Mouse (Mus musculus) WW6 (cell line): ENCODE results near the gene Glrb.

ENCODE experiments used
- DNase-seq: peaks from one replicate; pipeline ENCODE4 v3.0.0-alpha.2; 2013; ENCODE audit warnings: low read depth, low spot score

The Glrb gene

DNA sequence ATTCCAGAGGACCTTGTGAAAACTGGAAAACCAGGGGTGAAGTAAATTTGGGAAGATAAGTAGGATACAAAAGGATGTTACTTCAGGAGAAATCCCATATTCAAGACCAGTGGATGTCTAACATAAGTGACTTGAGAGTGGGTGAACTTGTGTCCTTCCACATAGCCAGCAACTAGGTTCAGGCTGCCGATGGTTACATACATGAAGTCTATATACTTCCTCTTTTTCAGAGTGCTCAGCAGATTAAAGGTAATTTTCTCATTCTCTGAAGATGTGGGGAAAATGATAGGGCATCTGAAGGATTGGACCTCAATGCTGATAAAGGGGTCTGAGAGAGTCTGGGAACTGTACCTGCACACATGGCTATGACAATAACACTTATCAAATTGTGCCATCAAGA lies 89.5 kb downstream of the Glrb start:
- no peak for DNase-seq

DNA sequence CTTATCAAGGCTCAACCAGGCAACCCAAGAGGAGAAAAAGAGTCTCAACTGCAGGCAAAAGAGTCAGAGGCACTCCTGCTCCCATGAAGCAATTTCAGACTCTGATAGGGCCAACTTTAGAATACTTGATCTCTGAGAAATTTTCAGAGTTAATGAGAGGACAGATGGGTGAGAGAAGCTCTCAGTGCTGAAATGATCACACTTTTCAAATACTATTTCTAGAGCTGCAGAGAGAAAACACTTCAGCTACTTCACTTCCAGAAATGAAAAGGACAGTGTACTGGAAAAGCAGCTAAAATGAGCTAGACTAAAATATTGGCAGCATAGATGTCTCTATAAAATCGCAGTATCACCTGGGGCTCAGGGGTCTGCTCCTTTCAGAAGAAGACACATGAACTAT lies 94.8 kb downstream of the Glrb start:
- DNase-seq = no peak

DNA sequence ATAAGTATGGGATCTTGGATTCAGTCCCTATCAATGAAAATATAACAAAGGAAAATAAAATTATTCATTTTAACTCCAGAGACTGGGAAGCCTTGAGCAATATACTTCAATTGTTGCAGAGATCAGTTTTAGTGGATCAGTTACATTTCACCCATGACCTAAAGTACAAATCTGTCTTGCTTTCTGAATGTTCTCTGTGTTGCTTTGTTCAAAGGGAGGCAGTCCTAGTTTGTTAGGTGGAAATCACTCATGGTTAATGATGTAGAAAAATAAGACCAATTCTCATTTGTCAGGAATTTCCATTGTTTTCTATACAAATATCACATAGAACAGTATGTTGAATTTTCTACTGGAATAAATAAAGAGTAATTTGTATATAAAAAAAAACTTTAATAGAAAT lies 99.7 kb downstream of the Glrb start:
- no peak for DNase-seq

DNA sequence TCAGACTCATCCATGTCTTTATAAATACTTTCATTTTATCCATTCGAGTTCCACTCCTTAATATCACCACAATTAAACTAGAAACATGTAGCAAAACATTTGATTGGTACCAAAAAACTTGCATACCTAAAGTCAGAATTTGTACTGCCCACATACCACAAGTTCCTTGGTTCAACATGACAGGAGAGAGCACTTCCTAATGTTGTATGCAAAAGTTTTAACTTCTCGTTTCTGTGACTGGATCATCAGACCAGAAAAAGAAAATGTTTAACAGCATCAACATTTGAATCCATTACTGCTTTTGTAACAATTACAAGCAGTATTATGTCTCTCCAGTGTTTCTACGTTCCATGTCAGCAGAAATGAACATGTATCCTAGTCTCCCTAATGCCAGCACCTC lies 101.2 kb downstream of the Glrb start:
- no peak for DNase-seq

DNA sequence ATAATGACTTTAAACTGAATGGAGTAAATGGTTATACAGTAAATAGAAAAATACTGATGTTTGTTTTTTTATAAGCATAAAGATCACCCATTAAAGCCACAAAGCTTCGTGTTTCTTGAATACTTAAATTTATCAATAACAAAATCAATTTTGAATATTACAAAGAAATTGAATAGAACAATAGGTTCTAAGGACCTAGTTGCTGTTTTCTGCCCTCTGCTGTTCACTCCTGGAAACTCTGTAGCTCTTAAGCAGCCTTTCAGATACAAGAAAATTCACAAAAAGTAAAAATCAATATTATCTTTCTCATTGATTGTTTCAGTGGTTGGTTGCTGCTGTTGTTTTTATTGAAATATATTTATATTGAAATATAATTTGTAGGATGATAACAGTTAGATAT lies 108.1 kb downstream of the Glrb start:
- no peak for DNase-seq

DNA sequence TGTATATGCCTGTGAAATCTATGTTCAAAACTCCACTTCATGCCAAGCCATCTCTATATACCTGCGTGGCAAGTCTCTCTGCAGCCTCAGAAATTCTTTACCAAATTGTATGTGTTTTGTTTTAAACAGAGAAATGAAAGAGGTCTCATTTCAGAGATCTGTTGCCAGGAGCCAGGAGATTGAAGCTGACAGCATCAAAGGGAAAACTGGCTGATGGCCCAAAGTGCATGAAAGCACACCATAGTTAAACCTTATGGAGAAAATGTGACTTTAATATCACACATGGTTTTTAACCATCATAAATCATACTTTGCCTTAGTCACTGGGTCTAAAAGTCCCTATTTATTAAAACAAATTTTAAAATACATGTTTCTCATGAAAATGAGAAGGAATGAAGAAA lies 109.6 kb downstream of the Glrb start:
- DNase-seq = no peak

DNA sequence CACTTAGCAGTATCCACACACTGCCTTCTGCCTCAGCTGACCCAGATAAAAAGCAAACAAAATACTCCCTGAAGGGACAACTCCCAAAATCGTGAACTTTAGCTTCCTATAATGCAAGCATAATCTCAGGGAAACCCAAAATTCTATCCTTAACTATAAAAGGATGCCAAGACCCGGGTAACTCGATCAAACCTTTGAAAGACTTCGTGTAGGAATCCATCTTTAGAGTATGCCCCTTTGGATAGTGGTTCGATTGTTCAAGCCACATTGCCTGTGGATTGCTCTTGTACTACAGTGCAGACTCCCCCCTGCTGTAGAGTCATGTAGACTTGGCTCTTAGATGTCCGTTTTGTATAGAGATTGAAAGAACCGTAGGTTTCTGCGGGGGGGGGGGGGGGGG lies 110.2 kb downstream of the Glrb start:
- no peak for DNase-seq

DNA sequence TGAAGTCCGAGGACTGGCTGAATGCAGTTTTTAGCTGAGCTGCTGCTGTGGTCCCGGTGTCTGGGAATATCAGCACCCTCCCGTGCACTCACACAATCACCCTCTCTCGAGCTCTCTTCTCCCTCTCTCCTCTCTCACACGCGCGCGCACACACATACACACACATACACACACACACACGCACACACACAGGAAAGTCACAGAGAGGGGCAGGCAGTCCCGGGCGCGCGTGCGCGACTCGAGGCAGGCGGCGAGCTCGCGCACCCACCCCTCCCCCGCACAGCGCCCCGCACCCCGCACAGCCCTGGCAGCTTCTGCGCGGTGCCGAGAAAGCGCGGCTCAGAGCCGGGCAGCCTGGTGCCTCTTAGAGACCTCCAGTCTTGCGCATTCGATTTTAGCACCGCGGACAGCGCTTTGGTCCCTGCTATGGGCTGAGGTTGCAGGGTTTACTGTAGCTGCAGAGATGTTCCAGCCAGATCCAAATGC lies 110.8 kb downstream of the Glrb start, which contains the start of gene Gria2:
Gria2 (minus strand) TSS at position 240 of the 486 bp plus-strand sequence.
- peak; percentile 55 for DNase-seq

DNA sequence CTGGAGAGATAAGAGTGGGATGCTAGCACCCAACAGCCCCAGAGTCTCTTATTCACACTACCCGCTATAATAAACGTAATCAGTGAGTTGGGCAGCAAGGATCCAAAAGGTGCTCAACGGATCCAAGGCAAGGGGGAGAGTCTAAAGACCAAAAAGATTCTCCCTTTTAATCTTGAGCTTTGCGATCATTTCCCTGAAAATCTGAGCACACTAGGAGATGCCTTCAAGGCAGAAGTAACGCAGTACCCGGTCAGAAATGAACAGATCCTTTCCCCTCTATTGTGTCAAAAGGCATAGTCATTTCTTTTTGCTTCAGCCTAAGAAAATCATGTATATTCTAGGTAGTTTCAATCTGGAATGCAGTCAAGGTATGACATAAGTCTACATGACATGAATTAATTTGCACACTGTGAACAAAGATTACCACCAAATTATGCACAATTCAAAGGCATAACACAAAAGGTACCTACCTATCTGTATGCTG lies 111.6 kb downstream of the Glrb start:
- no peak for DNase-seq

DNA sequence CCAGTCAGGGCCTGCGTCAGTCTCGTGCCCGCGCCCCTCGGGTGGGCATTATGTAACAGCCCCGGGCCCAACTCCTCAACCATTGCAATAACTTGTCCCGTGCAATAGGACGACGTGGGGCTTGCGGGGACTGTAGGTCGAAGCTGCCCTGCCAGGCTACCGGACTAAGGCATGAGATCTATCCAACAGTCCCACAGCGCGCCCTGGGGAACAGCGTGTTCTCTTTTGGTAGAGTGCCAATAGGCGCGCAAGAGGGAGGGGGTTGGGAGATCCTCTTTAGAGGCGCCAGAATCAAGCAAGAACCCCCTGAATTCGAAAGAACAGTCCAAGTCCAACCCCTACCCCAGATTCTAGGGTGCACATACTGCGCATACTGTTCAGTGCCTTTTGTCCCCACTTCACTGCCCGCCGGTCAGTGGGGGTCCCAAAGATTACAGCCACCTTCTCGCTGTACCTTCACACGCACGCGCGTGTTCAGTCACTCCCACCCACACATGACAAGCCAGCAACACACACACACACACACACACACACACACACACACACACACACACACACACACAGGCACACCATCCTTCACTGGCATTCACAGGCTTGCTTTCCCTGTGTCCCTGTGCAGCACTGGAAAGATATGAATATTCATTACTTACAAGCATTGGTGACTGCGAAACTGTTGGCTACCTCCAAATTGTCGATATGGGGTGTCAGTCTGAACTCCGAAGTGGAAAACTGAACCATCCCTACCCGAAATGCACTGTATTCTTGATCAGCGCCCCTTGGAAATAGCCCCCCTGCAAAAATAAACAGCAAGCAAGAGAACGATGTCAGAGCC lies 112.2 kb downstream of the Glrb start:
- DNase-seq = no peak

DNA sequence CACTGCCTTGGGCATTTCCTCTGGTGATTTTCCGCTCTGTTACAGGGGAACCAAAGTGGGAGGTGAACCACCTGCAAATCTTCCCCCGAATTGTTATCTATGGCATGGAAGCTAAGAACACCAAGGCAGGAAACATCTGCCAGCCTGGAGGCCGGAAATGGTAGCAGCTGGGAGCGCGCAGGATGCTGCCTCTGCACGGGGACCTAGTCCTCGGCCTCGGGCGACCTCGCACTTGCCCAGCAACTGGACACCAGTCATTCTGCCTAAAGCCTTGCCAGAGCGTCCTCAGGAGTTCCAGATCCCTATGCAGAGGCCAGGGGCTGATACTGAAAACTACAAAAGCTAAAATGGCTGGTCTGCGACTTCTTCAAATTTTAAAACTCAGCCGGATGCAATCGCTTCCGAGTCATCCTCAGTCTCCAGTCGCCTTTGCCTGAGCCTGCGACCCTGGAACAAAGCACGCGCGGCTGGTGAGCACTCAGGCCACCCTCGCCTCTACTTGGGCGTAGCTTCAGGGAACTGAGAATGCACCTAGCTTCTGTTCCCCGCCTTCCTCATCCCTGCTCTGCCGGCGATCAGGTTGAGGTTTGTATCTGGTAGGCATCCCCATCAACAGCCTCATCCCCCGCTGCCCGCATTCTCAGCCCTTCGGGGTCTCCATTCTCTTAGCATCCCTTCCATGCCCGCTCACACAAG lies 113.0 kb downstream of the Glrb start:
- DNase-seq = no peak

DNA sequence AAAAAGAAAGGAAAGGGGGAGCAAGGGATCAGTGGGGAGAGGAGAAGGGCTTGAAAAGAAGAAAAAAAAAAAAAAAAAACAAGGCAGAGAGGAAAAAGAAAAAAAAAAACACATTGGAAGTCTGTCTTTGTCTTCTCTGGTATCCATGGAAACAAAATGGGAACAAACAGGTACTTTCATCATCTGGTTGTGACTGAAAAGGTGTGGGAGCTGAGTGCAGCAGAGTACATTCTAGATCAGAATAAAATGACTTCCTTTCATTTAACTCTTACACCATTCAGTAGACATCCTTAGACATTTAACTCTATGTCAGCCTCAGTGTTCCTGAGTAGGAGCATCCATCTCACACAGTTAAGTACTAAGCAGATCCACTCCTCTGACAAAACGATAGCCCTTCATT lies 115.5 kb downstream of the Glrb start:
- DNase-seq = no peak

DNA sequence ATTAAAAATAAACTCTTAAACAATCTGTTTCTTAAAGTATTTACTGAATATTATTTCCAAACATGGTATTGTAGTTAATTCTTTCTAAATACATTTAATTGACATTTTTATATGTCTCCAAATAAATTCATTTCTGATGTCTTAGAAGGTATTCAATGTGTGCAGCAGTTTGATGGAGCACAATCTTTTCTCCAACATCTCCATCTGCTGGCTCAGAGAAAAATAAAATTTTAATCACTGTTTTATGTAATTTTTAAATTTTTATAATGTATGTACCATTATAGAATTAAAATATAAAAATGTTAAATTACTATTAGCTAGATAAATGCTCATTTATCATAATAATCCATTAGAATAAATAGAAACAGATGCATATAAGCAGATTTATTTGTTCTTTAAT lies 116.7 kb downstream of the Glrb start:
- no peak for DNase-seq

DNA sequence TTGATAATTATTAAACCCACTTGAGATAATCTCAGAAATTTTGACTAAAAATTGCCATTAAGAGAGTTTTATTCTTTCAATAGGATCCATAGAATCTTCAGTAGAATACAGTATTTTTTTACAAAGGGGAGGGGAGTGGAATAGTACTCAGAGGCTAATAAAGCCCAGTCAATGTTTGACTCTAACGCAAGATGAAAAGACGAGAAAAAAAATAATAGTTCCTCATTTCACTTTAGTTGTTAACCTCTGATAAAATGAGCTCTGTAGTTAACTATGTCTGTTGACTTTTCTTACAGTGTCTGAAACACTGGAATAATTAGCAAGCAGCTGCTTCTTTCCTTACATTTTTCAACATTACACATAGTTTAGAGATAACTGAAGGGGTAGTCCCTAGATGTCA lies 118.2 kb downstream of the Glrb start:
- no peak for DNase-seq
